16 mouse cellular contexts compared by ENCODE assay signal in the genomic region with DNA sequence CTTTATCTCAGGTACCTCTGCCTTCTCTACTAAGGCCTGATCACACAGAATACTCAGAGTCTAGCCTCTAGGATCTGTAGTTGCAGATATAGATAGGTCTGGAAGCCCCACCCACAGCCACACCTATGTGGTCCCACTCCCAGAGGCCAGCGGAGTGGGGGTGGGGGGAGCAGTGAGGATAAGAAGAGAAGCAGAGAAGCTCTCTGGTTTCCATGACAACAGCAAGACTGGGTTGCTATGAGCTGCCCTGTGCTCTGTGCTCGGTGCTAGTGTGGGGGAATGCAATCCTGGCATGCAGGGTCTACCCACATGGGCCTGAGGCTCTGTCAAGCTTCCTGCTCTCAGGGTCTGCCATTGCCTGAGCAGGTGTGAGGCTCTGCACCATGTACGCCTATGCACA. TPM values are rescaled to one million over a fixed set of nuclear protein-coding genes. Genes with fewer than 3 reads are reported as not detected.
DNase-seq lines count a peak whose midpoint lies in the region; ATAC-seq lines count a peak whose summit lies in the region.
"Had no signal": no experiment of that assay in that cellular context is flagged by ENCODE, and none has a peak within 500 bp of the region (broad histone marks: within the 10 kb centered on the region; RNA-seq: fewer than 3 reads in every experiment).

No protein-coding gene starts in this region.

- WGBS in midbrain, embryonic 11.5 days: 40% methylated on average over 3 of the region's 3 CpGs
- WGBS in midbrain, embryonic 10.5 days: 56% methylated on average over 3 of the region's 3 CpGs
- 28% methylated on average over 3 of the region's 3 CpGs for WGBS in hindbrain, embryonic 14.5 days
- WGBS in midbrain, embryonic 12.5 days: 42% methylated on average over 3 of the region's 3 CpGs
- WGBS in stomach, embryonic 16.5 days: 50% methylated on average over 3 of the region's 3 CpGs

- ATAC-seq in midbrain, embryonic 11.5 days (ENCODE audit: low FRiP score): peak; percentile 40; the same call in 1 of the 2 replicates
- ATAC-seq in hindbrain, embryonic 14.5 days (ENCODE audit: low FRiP score): no peak; the same call in 1 of the 2 replicates
- ATAC-seq in midbrain, embryonic 12.5 days (ENCODE audit: low FRiP score, low read depth): 0 out of 2 replicates have a peak, but pooled peaks have one; percentile 34
- 0 out of 2 replicates have a peak, but pooled peaks have one; percentile 20 for ATAC-seq in stomach, embryonic 16.5 days (ENCODE audit: insufficient read depth, low FRiP score)

- DNase-seq in midbrain, embryonic 11.5 days (ENCODE audit: low spot score, missing footprints): no peak
- DNase-seq in midbrain, embryonic 10.5 days (ENCODE audit: low spot score): no peak
- DNase-seq in hindbrain, embryonic 14.5 days (ENCODE audit: low spot score): peak; percentile 45
- DNase-seq in ovary, postnatal 36 days (ENCODE audit: low spot score): no peak
- DNase-seq in cerebellum, adult 18-20 months: no peak
- DNase-seq in kidney, postnatal 10 days: no peak
- DNase-seq: gastrocnemius, postnatal 10 days; heart, postnatal 14 days; retina, postnatal 1 day had no signal

- peaks cover 4% of the 10 kb centered on the region for H3K27me3 ChIP-seq in midbrain, embryonic 11.5 days (ENCODE audit: control insufficient read depth, insufficient read depth, low read length)
- peaks cover 35% of the 10 kb centered on the region for H3K27me3 ChIP-seq in midbrain, embryonic 10.5 days (ENCODE audit: low read depth, poor library complexity, severe bottlenecking)
- no peaks in the 10 kb centered on the region for H3K27me3 ChIP-seq in hindbrain, embryonic 14.5 days (ENCODE audit: control insufficient read depth, insufficient read depth, low read length)
- 0 out of 2 replicates have a peak, but pooled peaks cover 2% of the 10 kb centered on the region for H3K27me3 ChIP-seq in midbrain, embryonic 12.5 days
- no peaks in the 10 kb centered on the region for H3K27me3 ChIP-seq in stomach, embryonic 16.5 days (ENCODE audit: control insufficient read depth, insufficient read depth, low read length)
- H3K27me3 ChIP-seq: embryonic facial prominence, embryonic 12.5 days; lung, embryonic 15.5 days had no signal

- H3K4me3 ChIP-seq in midbrain, embryonic 11.5 days (ENCODE audit: low read depth, low read length): no peak overlapping the region
- no peak overlapping the region for H3K4me3 ChIP-seq in midbrain, embryonic 10.5 days
- H3K4me3 ChIP-seq in hindbrain, embryonic 14.5 days (replicated peaks; ENCODE audit: low read length): no peak overlapping the region
- H3K4me3 ChIP-seq in midbrain, embryonic 12.5 days: no peak overlapping the region
- no peak overlapping the region for H3K4me3 ChIP-seq in stomach, embryonic 16.5 days (replicated peaks; ENCODE audit: low read length)
- H3K4me3 ChIP-seq: embryonic facial prominence, embryonic 12.5 days; limb, embryonic 12.5 days; lung, embryonic 15.5 days had no signal

- no peaks in the 10 kb centered on the region for H3K36me3 ChIP-seq in midbrain, embryonic 11.5 days (ENCODE audit: control insufficient read depth, insufficient read depth, low read length)
- H3K36me3 ChIP-seq in midbrain, embryonic 10.5 days: no peaks in the 10 kb centered on the region
- H3K36me3 ChIP-seq in hindbrain, embryonic 14.5 days (replicated peaks; ENCODE audit: control insufficient read depth, insufficient read depth): no peaks in the 10 kb centered on the region
- H3K36me3 ChIP-seq in midbrain, embryonic 12.5 days: no peaks in the 10 kb centered on the region
- H3K36me3 ChIP-seq in stomach, embryonic 16.5 days (ENCODE audit: control insufficient read depth, insufficient read depth, low read length): no peaks in the 10 kb centered on the region
- H3K36me3 ChIP-seq: embryonic facial prominence, embryonic 12.5 days; limb, embryonic 12.5 days; lung, embryonic 15.5 days had no signal

- no peak overlapping the region for H3K4me2 ChIP-seq in midbrain, embryonic 11.5 days
- no peak overlapping the region for H3K4me2 ChIP-seq in hindbrain, embryonic 14.5 days (replicated peaks)
- H3K4me2 ChIP-seq in midbrain, embryonic 12.5 days (replicated peaks): no peak overlapping the region
- no peak overlapping the region for H3K4me2 ChIP-seq in stomach, embryonic 16.5 days (ENCODE audit: low read depth, low read length)
- H3K4me2 ChIP-seq: embryonic facial prominence, embryonic 12.5 days; limb, embryonic 12.5 days; lung, embryonic 15.5 days had no signal

- peaks cover 9% of the 10 kb centered on the region for H3K4me1 ChIP-seq in midbrain, embryonic 11.5 days (ENCODE audit: control insufficient read depth, insufficient read depth, low read length)
- H3K4me1 ChIP-seq in midbrain, embryonic 10.5 days: peaks cover 59% of the 10 kb centered on the region
- H3K4me1 ChIP-seq in hindbrain, embryonic 14.5 days (replicated peaks; ENCODE audit: control insufficient read depth, insufficient read depth, low read length): peaks cover 32% of the 10 kb centered on the region
- peaks cover 40% of the 10 kb centered on the region for H3K4me1 ChIP-seq in midbrain, embryonic 12.5 days
- peaks cover 8% of the 10 kb centered on the region; the same call in 1 of the 2 replicates for H3K4me1 ChIP-seq in stomach, embryonic 16.5 days (ENCODE audit: control insufficient read depth, insufficient read depth, low read length)

- no peak overlapping the region for H3K9ac ChIP-seq in midbrain, embryonic 11.5 days (ENCODE audit: low read length)
- no peak overlapping the region for H3K9ac ChIP-seq in hindbrain, embryonic 14.5 days
- no peak overlapping the region for H3K9ac ChIP-seq in midbrain, embryonic 12.5 days (replicated peaks)
- H3K9ac ChIP-seq in stomach, embryonic 16.5 days (ENCODE audit: low read length): no peak overlapping the region
- H3K9ac ChIP-seq: embryonic facial prominence, embryonic 12.5 days; limb, embryonic 12.5 days; lung, embryonic 15.5 days had no signal

- H3K27ac ChIP-seq in midbrain, embryonic 11.5 days (ENCODE audit: low read depth, low read length): no peak overlapping the region
- H3K27ac ChIP-seq in midbrain, embryonic 10.5 days (replicated peaks): no peak overlapping the region; the same call in 1 of the 2 replicates
- H3K27ac ChIP-seq in hindbrain, embryonic 14.5 days: no peak overlapping the region
- H3K27ac ChIP-seq in midbrain, embryonic 12.5 days (replicated peaks): no peak overlapping the region
- no peak overlapping the region for H3K27ac ChIP-seq in stomach, embryonic 16.5 days (ENCODE audit: low read length)
- H3K27ac ChIP-seq: embryonic facial prominence, embryonic 12.5 days; kidney, postnatal 0 days; limb, embryonic 12.5 days; lung, embryonic 15.5 days had no signal

- H3K9me3 ChIP-seq in midbrain, embryonic 11.5 days (ENCODE audit: control insufficient read depth, low read length): no peaks in the 10 kb centered on the region
- H3K9me3 ChIP-seq in midbrain, embryonic 10.5 days (replicated peaks): no peaks in the 10 kb centered on the region
- no peaks in the 10 kb centered on the region for H3K9me3 ChIP-seq in hindbrain, embryonic 14.5 days (ENCODE audit: control insufficient read depth, low read length)
- H3K9me3 ChIP-seq in midbrain, embryonic 12.5 days: no peaks in the 10 kb centered on the region
- no peaks in the 10 kb centered on the region for H3K9me3 ChIP-seq in stomach, embryonic 16.5 days (replicated peaks; ENCODE audit: control insufficient read depth, low read length)
- H3K9me3 ChIP-seq: embryonic facial prominence, embryonic 12.5 days; limb, embryonic 12.5 days; lung, embryonic 15.5 days had no signal

RNA-seq across cellular contexts. Expression of gene Enpp7, which starts 27.3 kb away (rescaled TPM):
- polyA plus RNA-seq in midbrain, embryonic 11.5 days (2014; fragmentation: Nextera tagmentation; extraction: Ambion mirVana): not detected in 2 replicates
- polyA plus RNA-seq in midbrain, embryonic 10.5 days (2016; fragmentation: Nextera tagmentation; extraction: Ambion mirVana): not detected in 2 replicates
- polyA plus RNA-seq in hindbrain, embryonic 14.5 days (2014; fragmentation: Nextera tagmentation; extraction: Ambion mirVana): not detected in 2 replicates
- polyA plus RNA-seq in midbrain, embryonic 12.5 days (2016; fragmentation: Nextera tagmentation; extraction: Ambion mirVana): not detected in 2 replicates
- polyA plus RNA-seq in stomach, embryonic 16.5 days (2015; fragmentation: Nextera tagmentation; extraction: Ambion mirVana): not detected in 2 replicates
- polyA plus RNA-seq: embryonic facial prominence, embryonic 12.5 days; kidney, postnatal 0 days; limb, embryonic 12.5 days; lung, embryonic 15.5 days; thymus, postnatal 0 days had no signal

RNA-seq across cellular contexts. Expression of gene Rbfox3, which starts 49.3 kb away (rescaled TPM):
- polyA plus RNA-seq in midbrain, embryonic 11.5 days (2014; fragmentation: Nextera tagmentation; extraction: Ambion mirVana): 7.1 and 8.2 TPM in 2 replicates
- polyA plus RNA-seq in midbrain, embryonic 10.5 days (2016; fragmentation: Nextera tagmentation; extraction: Ambion mirVana): 7.6 and 8.3 TPM in 2 replicates
- polyA plus RNA-seq in hindbrain, embryonic 14.5 days (2014; fragmentation: Nextera tagmentation; extraction: Ambion mirVana): 64.7 and 69.3 TPM in 2 replicates
- 16.0 and 17.0 TPM in 2 replicates for polyA plus RNA-seq in midbrain, embryonic 12.5 days (2016; fragmentation: Nextera tagmentation; extraction: Ambion mirVana)
- 1.1 and 1.5 TPM in 2 replicates for polyA plus RNA-seq in stomach, embryonic 16.5 days (2015; fragmentation: Nextera tagmentation; extraction: Ambion mirVana)
